Mouse (Mus musculus): Measurements from ENCODE around the gene Arpp21. TPM values are rescaled to one million over a fixed set of nuclear protein-coding genes. Genes with fewer than 3 reads are reported as not detected.
"Not testable (repeated sequence)": the region's sequence is repeated elsewhere in the genome, so short reads cannot be mapped to it uniquely, and the experiment has no call there.

Arpp21 gene
- total RNA-seq, 2 experiments from 2014 or later: 242 to 245 TPM

DNA sequence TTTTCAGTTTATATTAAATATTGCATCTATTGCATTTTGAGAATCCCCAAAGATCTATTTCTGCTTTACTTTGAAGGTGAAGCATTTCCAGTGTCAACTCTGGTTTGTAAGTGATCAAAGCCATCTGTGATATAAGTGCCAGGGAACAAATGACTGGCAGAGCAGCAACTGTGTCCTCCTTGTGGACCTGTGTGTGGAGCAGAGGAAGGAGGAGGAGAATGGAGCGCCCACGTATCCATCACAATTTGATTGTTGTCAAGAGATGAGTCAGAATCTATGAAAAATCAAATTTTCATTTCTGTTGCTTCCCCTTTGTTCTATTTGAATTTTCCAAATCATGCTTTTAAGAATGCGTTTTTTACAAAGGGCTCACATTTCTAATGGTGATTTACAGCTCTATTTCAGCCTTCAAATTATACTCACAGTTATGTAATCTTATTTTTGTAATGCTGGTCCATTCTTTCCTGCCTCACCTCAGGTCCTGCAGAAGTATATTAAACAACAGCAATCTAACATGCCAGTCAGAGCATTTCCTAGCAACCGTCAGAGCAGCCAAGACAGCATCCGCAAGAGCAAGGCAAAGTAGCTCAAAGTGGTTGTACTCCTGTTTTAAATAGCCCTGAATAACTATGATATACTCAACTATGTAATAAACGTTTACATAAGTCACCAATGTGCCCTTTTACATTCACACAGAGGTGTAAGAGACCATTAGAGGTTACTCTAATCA is 174.9 kb downstream of the Arpp21 start:
- TF ChIP-seq CTCF (conservative IDR thresholded peaks at IDR 0.05): no peak
- Histone ChIP-seq H3K27ac (peak overlapping the region; percentile 92), H3K4me3 (no peak overlapping the region)
- peak in 1 of 2 experiments; percentile 66 for DNase-seq (ENCODE audit: low spot score in 2 of 2)

DNA sequence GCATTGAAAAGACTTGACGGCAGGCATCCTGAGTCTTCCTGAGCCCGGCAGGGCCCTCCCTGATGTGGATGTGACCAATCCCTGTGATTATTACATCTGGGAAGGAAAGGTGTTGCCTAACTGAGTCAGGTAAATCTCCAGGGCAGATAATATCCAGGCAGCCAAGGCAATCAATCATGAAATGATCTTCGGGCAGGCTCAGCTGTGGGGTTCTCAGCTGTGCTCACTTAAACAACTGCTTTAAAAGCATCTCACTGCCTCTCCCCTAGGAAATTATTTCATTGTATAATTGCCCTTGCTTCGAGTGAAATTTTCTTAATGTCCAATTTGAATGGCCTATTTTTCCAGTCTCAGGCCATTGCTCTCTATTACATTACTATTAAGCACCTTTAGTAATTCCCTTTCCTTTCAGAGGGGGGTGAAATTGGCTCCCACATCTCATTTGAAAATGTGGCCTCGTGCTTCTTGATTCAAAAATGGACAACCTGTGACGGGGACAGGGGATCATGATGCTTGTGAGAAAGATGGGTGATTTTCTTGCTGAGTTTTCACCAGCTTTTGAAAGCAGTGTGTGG is 180.8 kb downstream of the Arpp21 start:
- Histone ChIP-seq H3K4me3 (no peak overlapping the region), H3K27ac (peak overlapping the region; percentile 18; the same call in 1 of the 2 replicates)
- no peak for TF ChIP-seq CTCF (conservative IDR thresholded peaks at IDR 0.05)
- no peak for DNase-seq (ENCODE audit: low spot score in 2 of 2)

DNA sequence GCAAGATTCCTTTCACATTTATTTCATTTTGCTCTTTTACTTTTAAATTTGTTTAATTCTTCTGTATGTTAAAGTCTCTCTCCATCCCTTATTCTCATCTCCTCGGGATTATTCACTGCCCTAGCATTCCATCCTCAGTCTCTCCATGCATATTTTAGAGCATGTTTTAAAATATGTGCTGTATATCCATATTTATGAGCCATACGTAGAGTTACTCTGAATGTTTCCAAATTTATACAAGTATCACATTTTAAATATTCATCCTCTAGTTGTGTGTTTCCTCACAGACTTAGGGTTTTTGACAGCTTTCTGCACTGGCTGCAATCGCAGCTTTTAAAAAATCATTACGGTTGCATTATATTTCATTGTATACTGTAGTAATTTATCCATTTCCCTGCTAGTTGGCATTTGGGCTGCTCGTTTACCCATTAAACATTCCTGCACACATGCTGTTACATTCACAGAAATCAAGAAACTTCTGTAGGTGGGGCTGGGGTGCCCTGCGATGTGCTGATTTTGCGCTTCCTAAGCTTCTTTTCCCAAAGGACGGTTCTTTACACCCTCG is 187.8 kb downstream of the Arpp21 start:
- no peak for TF ChIP-seq CTCF (conservative IDR thresholded peaks at IDR 0.05)
- Histone ChIP-seq H3K27ac (no peak overlapping the region), H3K4me3 (no peak overlapping the region)
- DNase-seq (ENCODE audit: low spot score in 2 of 2): no peak

DNA sequence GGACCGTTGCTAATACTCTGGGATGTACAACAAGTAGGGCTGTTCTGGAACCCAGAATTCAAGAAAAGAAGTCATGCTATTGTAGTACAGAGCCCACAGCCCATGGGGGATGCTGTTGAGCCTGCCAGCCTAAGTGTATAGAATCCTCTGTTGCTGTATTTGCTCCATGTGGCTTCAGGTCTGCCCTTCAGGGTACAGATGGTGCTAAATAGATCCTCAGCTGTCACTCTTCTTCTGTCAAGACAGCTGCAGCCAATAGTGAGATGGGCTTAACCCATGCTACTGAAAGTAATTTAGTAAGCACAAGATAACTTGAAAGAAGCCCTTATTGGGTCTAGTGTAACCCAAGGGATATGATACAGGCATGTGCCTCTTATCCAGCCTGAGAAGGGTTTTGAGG is 195.2 kb downstream of the Arpp21 start:
- Histone ChIP-seq H3K4me3 (no peak overlapping the region), H3K27ac (no peak overlapping the region)
- TF ChIP-seq CTCF (conservative IDR thresholded peaks at IDR 0.05): no peak
- no peak for DNase-seq (ENCODE audit: low spot score in 2 of 2)

DNA sequence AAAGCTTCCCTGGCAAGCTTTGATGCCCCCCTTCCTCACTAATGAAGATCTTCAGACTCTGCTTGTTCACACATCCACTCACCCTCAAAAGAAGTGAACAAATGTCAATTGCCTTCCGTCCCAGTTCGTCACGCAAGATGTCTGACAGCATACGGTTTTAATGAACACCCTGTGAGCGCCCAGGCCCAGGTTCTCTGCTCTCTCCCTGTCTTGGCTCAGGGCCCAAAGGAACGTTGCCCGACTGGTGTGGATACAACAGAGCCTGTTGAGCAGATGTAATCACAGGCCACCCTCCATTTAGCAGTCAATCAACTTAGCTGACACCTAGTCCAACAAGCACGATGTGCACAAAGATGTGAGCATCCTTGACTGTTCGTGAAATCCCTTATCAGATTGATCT is 198.0 kb downstream of the Arpp21 start:
- H3K4me3 ChIP-seq: no peak overlapping the region
- no peak for DNase-seq (ENCODE audit: low spot score in 2 of 2)
- H3K27ac ChIP-seq: no peak overlapping the region
- no peak for TF ChIP-seq CTCF (conservative IDR thresholded peaks at IDR 0.05)

DNA sequence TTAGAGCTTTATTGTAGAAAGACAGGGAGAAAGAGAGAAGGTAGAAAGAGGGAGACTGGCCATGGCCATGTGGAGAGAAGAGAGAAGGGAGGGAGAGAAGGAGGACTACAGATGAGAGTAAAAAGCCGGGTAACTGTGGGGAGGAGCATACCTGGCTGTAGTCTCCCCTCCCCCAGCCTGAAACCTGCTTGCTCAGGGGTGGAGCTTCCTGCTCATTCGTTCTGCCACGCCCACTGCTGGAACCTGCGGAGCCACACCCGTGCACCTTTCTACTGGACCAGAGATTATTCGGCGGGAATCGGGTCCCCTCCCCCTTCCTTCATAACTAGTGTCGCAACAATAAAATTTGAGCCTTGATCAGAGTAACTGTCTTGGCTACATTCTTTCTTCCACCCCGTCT is 201.9 kb downstream of the Arpp21 start:
- not testable (repeated sequence) for H3K27ac ChIP-seq; DNase-seq (ENCODE audit: low spot score in 2 of 2); H3K4me3 ChIP-seq

DNA sequence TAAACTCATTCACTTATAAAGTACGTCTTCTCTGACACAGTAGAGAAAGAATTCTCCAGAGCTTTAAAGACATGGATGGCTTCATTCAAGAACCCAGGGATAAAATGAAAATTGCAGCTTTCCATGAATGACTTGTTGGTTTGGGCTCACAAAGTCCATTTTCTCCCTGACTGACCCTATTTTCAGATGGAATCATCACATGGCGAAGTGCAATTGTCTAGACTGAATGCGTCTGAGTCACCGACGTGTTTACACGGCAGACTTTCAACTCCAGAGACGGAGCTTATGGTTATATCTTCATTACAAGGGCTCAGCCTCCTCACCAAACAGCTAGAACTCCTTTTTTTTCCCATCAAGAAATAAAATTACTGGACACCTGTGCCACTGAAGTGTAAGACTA is 203.6 kb downstream of the Arpp21 start:
- no peak for TF ChIP-seq CTCF (conservative IDR thresholded peaks at IDR 0.05)
- DNase-seq (ENCODE audit: low spot score in 2 of 2): no peak
- no peak overlapping the region for H3K4me3 ChIP-seq

DNA sequence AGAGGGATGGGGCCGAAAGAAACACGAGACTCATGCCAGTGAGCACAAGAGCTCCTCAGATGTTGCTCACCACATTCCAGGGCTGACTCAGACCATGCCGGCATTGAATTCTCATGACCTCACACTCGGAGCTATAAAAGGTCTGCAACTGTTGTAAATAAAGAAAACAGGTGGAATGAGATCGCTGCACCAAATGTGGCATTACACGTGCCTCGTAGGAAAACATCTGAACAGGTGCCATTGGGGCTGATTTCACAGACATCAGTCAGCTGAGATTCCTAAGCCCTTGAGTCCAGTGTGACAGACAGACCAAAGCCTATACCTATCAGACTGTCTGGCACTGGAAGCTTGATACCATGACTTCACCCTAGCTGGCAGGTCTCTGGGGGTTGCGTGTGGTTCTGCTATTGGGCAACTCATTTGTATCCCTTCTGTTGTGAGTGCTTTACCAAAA is 212.1 kb downstream of the Arpp21 start:
- TF ChIP-seq CTCF (conservative IDR thresholded peaks at IDR 0.05): no peak
- no peak for DNase-seq (ENCODE audit: low spot score in 2 of 2)
- Histone ChIP-seq H3K27ac (no peak overlapping the region), H3K4me3 (no peak overlapping the region)

More for the DNA sequence above, 203.6 kb downstream of the Arpp21 start:
- no peak overlapping the region for H3K27ac ChIP-seq

DNA sequence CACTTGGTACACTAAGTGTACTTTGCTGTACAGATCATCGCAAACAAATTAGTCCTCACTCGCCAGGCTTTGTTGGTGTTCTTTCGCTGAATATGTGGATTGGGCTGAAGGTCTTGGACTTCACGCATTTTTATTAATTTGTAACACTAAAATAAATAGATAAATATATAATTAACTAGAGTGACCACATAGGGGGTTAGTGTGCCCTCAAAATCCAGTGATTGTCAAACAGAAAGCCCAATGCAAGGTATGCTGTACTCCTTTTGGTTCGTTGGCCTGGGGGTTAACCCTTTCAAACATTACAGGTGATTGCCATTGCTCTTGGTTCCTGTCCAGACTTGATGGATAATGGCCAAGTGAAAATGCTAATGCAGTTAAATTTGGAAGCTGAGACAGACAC is 212.6 kb downstream of the Arpp21 start:
- H3K27ac ChIP-seq: no peak overlapping the region
- H3K4me3 ChIP-seq: no peak overlapping the region
- no peak for DNase-seq (ENCODE audit: low spot score in 2 of 2)
- TF ChIP-seq CTCF (conservative IDR thresholded peaks at IDR 0.05): no peak

Small RNAs within 50 kb of the gene (microRNA-seq; reads per million reads assigned to microRNA genes)
- 2,838 to 3,309 reads per million in 2 experiments for gene Mir128-2

All from layer of hippocampus, adult 2 months (tissue).